Mouse (Mus musculus): ENCODE measurements around the gene Slc4a2. TPM values are rescaled to one million over a fixed set of nuclear protein-coding genes. Genes with fewer than 3 reads are reported as not detected.

Slc4a2 gene
- total and polyA plus RNA-seq, 3 experiments: 58.4 to 74.0 (median 63.2) TPM

DNA sequence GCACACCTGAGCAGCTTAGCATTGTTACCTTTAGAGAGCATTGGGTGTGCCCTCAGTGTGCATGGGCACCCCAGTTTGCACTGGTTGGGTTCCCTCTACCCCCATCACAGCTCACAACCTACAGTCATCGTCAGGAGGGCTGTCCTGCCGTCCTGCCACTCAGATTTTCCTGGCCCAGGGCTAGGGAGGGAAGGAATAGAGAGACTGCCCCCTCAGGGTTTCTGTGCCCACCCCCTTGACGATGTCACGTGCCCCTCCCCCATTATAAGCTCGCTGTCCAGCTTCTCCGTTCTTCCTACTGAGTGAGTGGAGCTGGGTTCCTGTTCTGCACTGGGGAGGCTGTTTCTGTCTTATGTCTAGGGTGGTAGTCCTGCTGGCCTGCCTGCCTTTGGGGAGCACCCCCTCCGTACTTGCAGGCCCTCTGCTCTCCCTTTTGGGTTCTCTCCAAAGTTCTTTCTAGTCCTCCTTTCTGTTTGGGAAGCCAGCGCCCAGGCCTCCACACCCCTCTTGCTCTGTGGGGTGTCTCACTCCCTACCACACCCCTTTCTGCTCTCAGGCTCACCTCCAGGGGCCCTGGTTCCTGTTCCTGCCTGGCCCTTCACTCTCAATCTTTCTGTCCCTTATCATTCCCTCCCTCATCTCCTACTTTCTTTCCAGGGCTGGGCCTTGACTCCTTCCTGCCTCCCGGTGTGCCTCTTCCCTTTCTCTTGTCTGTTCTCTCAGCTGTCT is 3.1 kb downstream of the Slc4a2 start:
- DNase-seq: no peak

DNA sequence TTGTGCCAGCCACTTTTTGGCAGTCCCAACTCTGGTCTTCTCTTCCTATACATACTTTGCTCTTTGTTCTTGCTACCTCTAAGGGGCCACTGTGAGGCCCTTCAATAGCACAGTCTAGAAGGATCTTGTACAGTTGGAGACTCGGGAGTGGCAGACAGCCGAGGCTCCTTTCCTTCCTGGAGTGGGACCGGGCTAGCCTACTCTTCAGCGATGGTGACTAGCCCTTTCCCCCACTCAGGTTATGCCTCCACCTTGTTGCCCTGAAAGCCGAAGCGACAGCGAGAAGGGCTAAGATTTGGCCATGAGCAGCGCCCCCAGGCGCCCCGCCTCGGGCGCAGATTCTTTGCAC is 3.6 kb downstream of the Slc4a2 start:
- no peak for DNase-seq

GRCm38 (mm10) chr5:24427981-24428402 is 4.4 kb downstream of the Slc4a2 start:
- DNase-seq: peak; percentile 44

- DNase-seq: peak; percentile 61
Measured at GRCm38 (mm10) chr5:24428596-24428995, 5.0 kb downstream of the Slc4a2 start.

GRCm38 (mm10) chr5:24433993-24434392 is 10.4 kb downstream of the Slc4a2 start:
- no peak for DNase-seq

GRCm38 (mm10) chr5:24441187-24441586 is 17.6 kb downstream of the Slc4a2 start:
- DNase-seq: no peak

- DNase-seq: no peak
Measured at GRCm38 (mm10) chr5:24442029-24442428, 18.4 kb downstream of the Slc4a2 start.

DNA sequence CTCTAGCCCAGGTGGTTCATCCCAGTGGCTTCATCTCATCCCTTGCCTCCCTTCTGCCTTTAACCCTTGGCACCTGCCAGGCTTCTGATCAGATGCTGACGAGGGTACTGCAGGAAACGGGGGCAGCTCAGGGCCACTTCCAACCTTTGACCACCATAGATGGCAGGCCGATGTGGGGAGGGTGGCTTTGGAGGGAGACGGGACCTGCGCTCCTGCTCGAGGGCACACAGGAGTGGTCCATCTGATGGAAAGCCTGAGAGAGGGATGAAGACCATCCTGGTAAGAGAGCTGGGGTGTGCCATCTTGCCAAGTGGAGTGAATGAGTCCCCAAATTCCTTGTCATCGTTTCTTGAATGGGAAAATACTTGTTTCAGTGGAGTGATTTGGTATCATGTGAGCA is 19.6 kb downstream of the Slc4a2 start:
- no peak for DNase-seq

GRCm38 (mm10) chr5:24443927-24444326 is 20.3 kb downstream of the Slc4a2 start:
- DNase-seq: no peak

- peak; percentile 95 for DNase-seq
Measured at GRCm38 (mm10) chr5:24444746-24445427, 21.2 kb downstream of the Slc4a2 start, which contains the start of gene Fastk. TSS of gene Fastk (minus strand) at chr5:24445287.

- DNase-seq: peak; percentile 25
Measured at GRCm38 (mm10) chr5:24445428-24446080, 21.9 kb downstream of the Slc4a2 start.

DNA sequence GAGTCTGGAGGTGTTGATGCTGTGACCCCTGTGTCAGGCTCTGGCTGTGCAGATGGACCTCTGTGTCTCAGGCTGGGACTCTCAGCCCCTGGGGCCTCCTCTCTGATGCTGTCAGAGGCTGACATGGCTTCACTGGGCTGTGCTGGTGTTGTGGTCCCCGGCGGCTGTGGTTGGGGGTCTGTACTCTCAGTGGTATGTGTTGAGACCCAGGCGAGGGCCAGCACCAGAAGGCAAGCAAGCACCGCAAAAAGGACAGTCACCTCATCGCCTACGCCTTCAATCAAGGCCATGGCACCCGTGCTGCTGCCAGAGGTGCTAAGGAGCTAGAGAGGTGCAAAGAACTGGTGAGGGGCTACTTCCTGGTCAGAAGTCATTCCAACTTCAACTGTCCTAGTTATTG is 23.0 kb downstream of the Slc4a2 start:
- no peak for DNase-seq

GRCm38 (mm10) chr5:24447624-24448298 is 24.1 kb downstream of the Slc4a2 start, which contains the start of gene Tmub1:
TSS of gene Tmub1 (minus strand) at chr5:24447854.
- peak; percentile 93 for DNase-seq

- peak; percentile 93 for DNase-seq
Measured at GRCm38 (mm10) chr5:24451264-24452029, 27.8 kb downstream of the Slc4a2 start.

DNA sequence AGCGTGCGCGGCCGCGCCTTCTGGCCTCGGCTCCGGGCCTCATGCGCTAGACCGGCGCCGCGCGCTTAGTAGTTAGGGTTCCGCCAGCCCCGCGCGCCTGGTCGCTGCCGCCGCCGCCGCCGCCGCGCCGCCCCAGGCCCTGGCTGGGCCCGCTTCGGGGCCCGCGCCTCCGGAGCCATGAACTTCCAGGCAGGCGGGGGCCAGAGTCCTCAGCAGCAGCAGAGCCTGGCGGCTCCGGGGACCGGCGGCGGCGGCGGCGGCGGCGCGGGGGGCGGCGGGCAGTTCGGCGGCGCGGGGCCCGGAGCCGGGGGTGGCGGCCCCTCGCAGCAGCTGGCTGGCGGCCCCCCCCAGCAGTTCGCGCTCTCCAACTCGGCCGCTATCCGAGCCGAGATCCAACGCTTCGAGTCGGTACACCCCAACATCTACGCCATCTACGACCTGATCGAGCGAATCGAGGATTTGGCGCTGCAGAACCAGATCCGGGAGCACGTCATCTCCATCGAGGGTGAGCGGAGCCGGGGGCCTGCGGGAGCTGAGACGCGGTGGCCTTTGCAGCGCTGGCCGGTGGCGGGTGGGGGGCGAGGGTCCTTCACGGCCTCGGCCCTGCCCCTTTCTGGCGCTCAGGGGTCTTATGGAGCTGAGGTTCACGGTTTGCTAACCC is 28.5 kb downstream of the Slc4a2 start, which contains the start of gene Agap3:
TSS of gene Agap3 (plus strand) at position 148 of the 661 bp plus-strand sequence.
- peak; percentile 63 for DNase-seq

DNA sequence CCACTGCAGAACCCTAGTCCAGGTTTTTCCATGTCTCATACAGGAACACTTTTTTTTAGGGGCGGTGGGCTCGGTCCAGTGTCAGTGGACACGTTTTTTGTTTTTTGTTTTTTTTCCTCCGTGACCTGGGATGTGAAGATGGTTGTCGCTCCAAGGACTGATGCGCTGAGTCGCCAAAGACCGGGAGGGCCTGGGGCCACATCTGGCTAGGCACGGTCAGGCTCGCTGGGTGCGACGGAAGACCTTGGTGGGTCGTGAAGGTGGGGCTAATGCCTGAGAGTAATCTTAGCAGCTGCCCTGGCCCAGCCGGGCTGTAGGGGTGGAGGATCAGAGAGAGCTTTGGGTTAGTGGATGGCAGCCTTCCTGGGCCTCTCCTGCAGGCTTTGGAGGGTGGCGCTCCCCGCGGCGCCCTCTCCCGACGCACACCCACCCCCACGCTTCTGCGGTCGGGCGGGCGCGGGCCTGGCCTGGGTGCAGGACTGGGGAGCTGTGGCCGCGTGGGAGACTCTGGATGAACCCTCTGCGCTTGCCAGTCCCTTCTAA is 29.1 kb downstream of the Slc4a2 start:
- DNase-seq: peak; percentile 56

DNA sequence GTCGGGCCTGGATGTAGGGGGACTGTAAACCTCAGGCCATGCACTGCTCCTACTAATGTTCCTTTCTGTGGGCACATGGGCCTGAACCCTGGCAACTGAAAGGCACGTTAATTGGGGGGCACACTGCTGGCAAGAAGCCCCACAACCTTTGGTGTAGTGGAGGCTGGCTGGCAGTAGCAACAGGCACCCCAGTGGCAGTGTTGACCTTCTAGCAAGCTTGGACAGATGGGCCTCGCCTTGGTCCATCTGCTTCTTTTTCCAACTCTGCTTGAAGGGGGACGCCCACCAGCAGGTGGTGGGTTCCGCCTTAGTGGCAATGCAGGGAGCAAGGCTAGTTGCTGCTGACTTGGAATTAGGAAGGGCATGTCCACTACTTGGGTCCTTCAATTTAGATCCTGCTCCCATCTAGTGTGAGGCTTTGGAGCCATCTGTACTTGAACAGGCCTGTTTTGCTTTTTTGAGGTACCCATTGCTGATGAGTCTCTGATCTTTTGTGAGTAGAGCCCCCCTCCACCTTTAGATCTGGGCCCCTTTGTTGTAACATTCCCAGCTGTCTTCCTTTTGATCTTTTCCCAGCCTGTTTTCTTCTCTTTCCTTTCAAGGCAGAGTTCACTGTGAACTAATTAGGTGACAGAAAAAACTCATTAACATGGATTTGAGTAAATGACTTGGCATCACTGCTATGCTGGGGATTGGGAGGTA is 29.8 kb downstream of the Slc4a2 start:
- DNase-seq: no peak

DNA sequence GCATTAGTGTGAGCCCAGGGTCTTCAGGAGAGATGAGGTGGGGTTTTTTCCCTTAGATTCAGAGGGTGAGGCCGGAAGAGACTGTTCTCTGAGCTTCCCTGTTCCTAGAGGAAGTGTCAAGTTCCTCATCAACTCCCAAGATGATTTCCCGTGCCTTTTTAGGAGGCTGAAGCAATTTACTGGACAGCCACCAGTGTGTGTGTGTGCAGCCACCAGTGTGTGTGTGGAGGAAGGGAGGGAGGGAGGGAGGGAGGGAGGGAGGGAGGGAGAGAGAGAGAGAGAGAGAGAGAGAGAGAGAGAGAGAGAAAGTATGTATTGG is 30.3 kb downstream of the Slc4a2 start:
- DNase-seq: no peak

GRCm38 (mm10) chr5:24455076-24455475 is 31.4 kb downstream of the Slc4a2 start:
- DNase-seq: peak; percentile 65

DNA sequence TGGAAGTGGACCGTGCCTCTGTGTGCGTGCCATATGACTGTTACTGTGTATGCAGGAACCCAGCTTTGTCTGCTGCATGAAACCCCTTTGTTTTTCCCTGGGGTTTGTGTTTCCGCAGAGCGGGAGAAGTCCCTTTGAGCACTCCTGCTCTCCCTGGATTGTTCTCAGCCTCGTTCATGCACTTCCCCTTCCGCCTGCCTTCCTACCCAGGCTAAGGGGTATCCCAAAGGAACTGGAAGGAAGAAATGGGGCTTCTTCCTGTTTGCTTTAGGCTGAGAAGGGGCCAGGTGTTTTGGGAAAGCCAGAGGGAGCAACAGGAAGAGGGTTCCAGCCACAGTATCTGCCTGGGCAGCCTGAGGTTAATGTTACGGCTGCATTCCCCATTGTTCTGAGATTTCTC is 32.0 kb downstream of the Slc4a2 start:
- no peak for DNase-seq
